Mouse (Mus musculus) forebrain, embryonic 16.5 days (tissue): ENCODE measurements around the gene Cdca3. TPM values are rescaled to one million over a fixed set of nuclear protein-coding genes. Genes with fewer than 3 reads are reported as not detected.
"Not testable (repeated sequence)": the region's sequence is repeated elsewhere in the genome, so short reads cannot be mapped to it uniquely, and the experiment has no call there.

Source experiments
- ATAC-seq: fragments of 200-750 bp; cut with Nextera tagmentation; 2 replicates; pipeline ENCODE4 v1.8.0; 2017; ENCODE audit warnings: mild to moderate bottlenecking, moderate library complexity
- H3K27ac ChIP-seq: fragments of 300-500 bp; sonication (generic); 2 replicates; pipeline ENCODE4 v1.5.1; 2014; ENCODE audit warnings: low read length, control low read depth
- H3K27me3 ChIP-seq: fragments of 300-500 bp; sonication (generic); replicated peaks from 2 replicates; pipeline ENCODE4 v1.6.1; 2014; ENCODE audit warnings: low read length; ENCODE audit not compliant: control insufficient read depth, insufficient read depth
- H3K36me3 ChIP-seq: fragments of 300-500 bp; sonication (generic); 2 replicates; pipeline ENCODE4 v1.6.1; 2014; ENCODE audit not compliant: control insufficient read depth, insufficient read depth
- H3K4me1 ChIP-seq: fragments of 300-500 bp; sonication (generic); replicated peaks from 2 replicates; pipeline ENCODE4 v1.6.1; 2014; ENCODE audit warnings: low read length; ENCODE audit not compliant: control insufficient read depth, insufficient read depth
- H3K4me2 ChIP-seq: fragments of 300-500 bp; sonication (generic); 2 replicates; pipeline ENCODE4 v1.6.1; 2014; ENCODE audit warnings: mild to moderate bottlenecking, low read length, control low read depth
- H3K4me3 ChIP-seq: fragments of 300-500 bp; sonication (generic); replicated peaks from 2 replicates; pipeline ENCODE4 v1.5.1; 2014; ENCODE audit warnings: mild to moderate bottlenecking, low read length, control low read depth
- H3K9ac ChIP-seq: fragments of 300-500 bp; sonication (generic); replicated peaks from 2 replicates; pipeline ENCODE4 v1.6.1; 2014; ENCODE audit warnings: low read depth, low read length, control low read depth
- H3K9me3 ChIP-seq: fragments of 300-500 bp; sonication (generic); 2 replicates; pipeline ENCODE4 v1.6.1; 2016; ENCODE audit warnings: low read length; ENCODE audit not compliant: control insufficient read depth
- WGBS: fragments of 180-500 bp; shearing (Covaris S2); extraction: QIAGEN DNeasy Blood & Tissue Kit; methylation state at CpG from one replicate; pipeline ENCODE4 v1.1.7; 2014; 5-methylcytosine and 5-hydroxymethylcytosine counted together
- polyA plus RNA-seq: library from polyadenylated mRNA; unstranded; fragments of >200 nt; fragmentation: Nextera tagmentation; extraction: Ambion mirVana; gene quantifications from 2 replicates; pipeline ENCODE4 v1.2.1, GENCODE M21; 2015

Gene Cdca3
- polyA plus RNA-seq, 1 experiment from 2014 or later: 76.7 TPM

GRCm38 (mm10) chr6:124822049-124822448, 7.3 kb upstream of the Cdca3 start:
- Histone ChIP-seq H3K4me2 (no peak overlapping the region), H3K9ac (no peak overlapping the region), H3K36me3 (peaks cover 62% of the 10 kb centered on the region), H3K27me3 (no peaks in the 10 kb centered on the region), H3K4me1 (no peaks in the 10 kb centered on the region), H3K4me3 (no peak overlapping the region), H3K27ac (no peak overlapping the region), H3K9me3 (no peaks in the 10 kb centered on the region)
- no peak for ATAC-seq
- 94% methylated on average over 4 of the region's 4 CpGs for WGBS

- Histone ChIP-seq H3K4me3 (peak overlapping the region; percentile 75), H3K9me3 (no peaks in the 10 kb centered on the region), H3K4me1 (peaks cover 25% of the 10 kb centered on the region), H3K27ac (peak overlapping the region; percentile 29), H3K36me3 (peaks cover 14% of the 10 kb centered on the region), H3K9ac (peak overlapping the region; percentile 54), H3K4me2 (peak overlapping the region; percentile 81), H3K27me3 (no peaks in the 10 kb centered on the region)
- ATAC-seq: no peak
- 23% methylated on average over 10 of the region's 10 CpGs for WGBS
These were observed 1.2 kb upstream of the Cdca3 start for GRCm38 (mm10) chr6:124828101-124828592.

- H3K9me3 ChIP-seq: no peaks in the 10 kb centered on the region
- H3K4me3 ChIP-seq: peak overlapping the region; percentile 75
- peak; percentile 85 for ATAC-seq
- peaks cover 25% of the 10 kb centered on the region for H3K4me1 ChIP-seq
- H3K36me3 ChIP-seq: no peaks in the 10 kb centered on the region; the same call in 1 of the 2 replicates
- no peaks in the 10 kb centered on the region for H3K27me3 ChIP-seq
- peak overlapping the region; percentile 90 for H3K27ac ChIP-seq
- WGBS: under 1% methylated on average over 38 of the region's 38 CpGs
- H3K4me2 ChIP-seq: peak overlapping the region; percentile 58
- H3K9ac ChIP-seq: peak overlapping the region; percentile 57
These were observed 703 bp downstream of the Cdca3 start for GRCm38 (mm10) chr6:124829799-124830700.

GRCm38 (mm10) chr6:124831199-124831598, 1.9 kb downstream of the Cdca3 start:
- WGBS: 96% methylated on average over 4 of the region's 4 CpGs
- peaks cover 25% of the 10 kb centered on the region for H3K4me1 ChIP-seq
- not testable (repeated sequence) for H3K36me3 ChIP-seq, ATAC-seq, H3K4me3 ChIP-seq, H3K27ac ChIP-seq, H3K27me3 ChIP-seq, H3K9ac ChIP-seq, H3K9me3 ChIP-seq
- peak overlapping the region; percentile 58 for H3K4me2 ChIP-seq

- no peak overlapping the region for H3K9ac ChIP-seq
- no peaks in the 10 kb centered on the region for H3K27me3 ChIP-seq
- H3K36me3 ChIP-seq: no peaks in the 10 kb centered on the region
- H3K4me1 ChIP-seq: peaks cover 25% of the 10 kb centered on the region
- H3K9me3 ChIP-seq: no peaks in the 10 kb centered on the region
- 87% methylated on average over 8 of the region's 8 CpGs for WGBS
- no peak for ATAC-seq
- H3K4me3 ChIP-seq: no peak overlapping the region
- H3K4me2 ChIP-seq: no peak overlapping the region
- H3K27ac ChIP-seq: no peak overlapping the region
These were observed 2.3 kb downstream of the Cdca3 start for GRCm38 (mm10) chr6:124831649-124832048.

GRCm38 (mm10) chr6:124834512-124835081, 5.2 kb downstream of the Cdca3 start:
- WGBS: 84% methylated on average over 6 of the region's 6 CpGs
- Histone ChIP-seq H3K9ac (no peak overlapping the region), H3K4me1 (peaks cover 14% of the 10 kb centered on the region), H3K27ac (no peak overlapping the region), H3K9me3 (no peaks in the 10 kb centered on the region), H3K4me3 (no peak overlapping the region), H3K36me3 (no peaks in the 10 kb centered on the region), H3K27me3 (no peaks in the 10 kb centered on the region), H3K4me2 (no peak overlapping the region)
- ATAC-seq: no peak

GRCm38 (mm10) chr6:124835531-124835930, 6.2 kb downstream of the Cdca3 start:
- Histone ChIP-seq H3K4me1 (peaks cover 10% of the 10 kb centered on the region), H3K27me3 (no peaks in the 10 kb centered on the region), H3K4me2 (no peak overlapping the region), H3K36me3 (no peaks in the 10 kb centered on the region), H3K9me3 (no peaks in the 10 kb centered on the region), H3K27ac (no peak overlapping the region), H3K9ac (no peak overlapping the region), H3K4me3 (no peak overlapping the region)
- ATAC-seq: no peak
- 72% methylated on average over 10 of the region's 10 CpGs for WGBS

GRCm38 (mm10) chr6:124836411-124836810, 7.1 kb downstream of the Cdca3 start:
- ATAC-seq: no peak
- Histone ChIP-seq H3K27ac (no peak overlapping the region), H3K36me3 (no peaks in the 10 kb centered on the region), H3K4me2 (no peak overlapping the region), H3K4me1 (peaks cover 3% of the 10 kb centered on the region; the same call in 1 of the 2 replicates), H3K4me3 (no peak overlapping the region), H3K9me3 (no peaks in the 10 kb centered on the region), H3K27me3 (no peaks in the 10 kb centered on the region), H3K9ac (no peak overlapping the region)
- 84% methylated on average over 7 of the region's 7 CpGs for WGBS

GRCm38 (mm10) chr6:124839805-124840204, 10.5 kb downstream of the Cdca3 start:
- Histone ChIP-seq H3K4me1 (no peaks in the 10 kb centered on the region), H3K9me3 (no peaks in the 10 kb centered on the region), H3K27ac (no peak overlapping the region), H3K9ac (peak overlapping the region; percentile 25; the same call in 1 of the 2 replicates), H3K36me3 (no peaks in the 10 kb centered on the region), H3K4me2 (no peak overlapping the region), H3K4me3 (no peak overlapping the region), H3K27me3 (no peaks in the 10 kb centered on the region)
- ATAC-seq: 0 out of 2 replicates have a peak, but pooled peaks have one; percentile 5
- 14% methylated on average over 8 of the region's 8 CpGs for WGBS
